Mouse (Mus musculus) left cerebral cortex, adult 2 months (tissue): ENCODE results near the gene Stpg2. TPM values are rescaled to one million over a fixed set of nuclear protein-coding genes. Genes with fewer than 3 reads are reported as not detected.
A peak's percentile ranks its signal among the peaks of the same experiment; 100 is the strongest.
"Not testable (repeated sequence)": the region's sequence is repeated elsewhere in the genome, so short reads cannot be mapped to it uniquely, and the experiment has no call there.

ENCODE experiments used
- DNase-seq, 2 experiments: peaks; one replicate each; pipeline ENCODE4 v3.0.0; 2021 to 2022; ENCODE audit warnings: low spot score in 2 of 2, mixed read lengths in 1 of 2; ENCODE audit errors: extremely low spot score in 1 of 2
- H3K27ac ChIP-seq: fragments of 200-600 bp; 2 replicates; pipeline ENCODE4 v1.8.1; 2022
- H3K4me3 ChIP-seq: fragments of 200-600 bp; 2 replicates; pipeline ENCODE4 v1.8.1; 2022
- CTCF ChIP-seq: fragments of 200-600 bp; IDR thresholded peaks from 2 replicates; pipeline ENCODE4 v1.8.1; 2022; ENCODE audit warnings: antibody characterized with exemption, mild to moderate bottlenecking, moderate library complexity
- intact Hi-C: fragments of 180-260 bp; cut with DNase I; formaldehyde crosslinking; loops from one replicate; pipeline ENCODE4 v1.15.1; 2025
- total RNA-seq, 2 experiments: library from RNA; stranded (reverse); gene quantifications; 2 replicates each; pipeline ENCODE4 v1.2.3; 2021

The Stpg2 gene
- total RNA-seq, 2 experiments from 2014 or later = 0.16 to 0.20 TPM

DNA sequence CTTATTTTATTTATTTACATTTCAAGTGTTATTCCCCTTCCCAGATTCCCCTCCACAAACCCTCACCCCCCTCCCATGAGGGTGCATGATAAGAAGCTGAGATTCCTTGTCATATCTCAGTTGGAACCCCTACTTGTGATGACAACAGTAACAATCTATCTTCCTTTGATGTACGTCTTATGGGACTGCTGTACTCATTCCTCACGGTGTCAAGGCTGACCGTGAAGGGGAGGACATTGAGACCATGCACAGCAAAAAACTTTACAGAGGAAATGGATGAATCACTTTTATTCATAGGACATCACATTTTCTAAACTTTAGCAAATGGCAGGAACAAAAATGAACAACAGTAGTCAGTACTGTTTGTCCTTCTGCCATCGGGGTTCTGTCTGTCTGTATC, 21.3 kb downstream of the Stpg2 start:
- intact Hi-C loops = no loop called here
- Histone ChIP-seq H3K4me3 (no peak overlapping the region), H3K27ac (no peak overlapping the region)
- DNase-seq = no peak
- no peak for TF ChIP-seq CTCF

DNA sequence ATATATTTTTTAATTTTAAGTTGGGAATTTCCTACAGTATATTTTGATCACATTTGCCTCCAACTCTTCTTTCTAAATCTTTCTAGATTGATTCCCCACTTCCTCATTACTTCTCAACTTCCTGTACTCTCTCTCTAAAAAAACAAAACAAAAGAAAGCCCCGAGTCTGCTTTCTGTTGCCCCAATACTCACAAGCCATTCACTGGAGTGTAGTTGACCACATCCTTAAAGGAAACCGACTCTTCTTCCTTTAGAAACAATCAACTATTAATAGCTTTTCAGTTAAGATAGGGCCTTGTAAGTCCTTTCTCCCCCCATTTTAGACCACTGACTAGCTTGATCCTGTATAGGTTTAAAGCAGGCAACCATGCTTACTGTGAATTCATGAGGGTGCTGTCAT, 39.7 kb downstream of the Stpg2 start:
- intact Hi-C loops = no loop called here
- TF ChIP-seq CTCF = no peak
- no peak for DNase-seq
- no peak overlapping the region for H3K27ac ChIP-seq
- H3K4me3 ChIP-seq = no peak overlapping the region

DNA sequence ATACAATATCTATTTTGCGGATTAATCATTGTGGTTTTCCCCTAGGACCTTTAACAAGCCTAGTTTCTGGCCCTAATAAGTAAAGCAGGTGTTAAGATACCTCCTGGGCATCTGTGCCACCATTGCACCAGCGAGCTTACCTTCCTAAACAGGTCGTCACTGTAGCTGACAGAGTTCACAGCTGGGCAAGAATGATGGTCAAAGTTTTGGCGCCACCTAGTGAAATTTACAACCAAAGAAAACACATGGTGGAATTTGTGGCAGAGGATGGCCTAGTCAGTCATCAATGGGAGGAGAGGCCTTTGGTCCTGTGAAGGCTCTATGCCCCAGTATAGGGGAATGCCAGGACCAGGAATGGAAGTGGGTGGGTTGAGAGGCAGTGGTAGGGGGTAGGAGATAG, 41.0 kb downstream of the Stpg2 start:
- H3K27ac ChIP-seq = no peak overlapping the region
- peak; percentile 21 for TF ChIP-seq CTCF
- H3K4me3 ChIP-seq = no peak overlapping the region
- DNase-seq = no peak
- intact Hi-C loops = no loop called here

DNA sequence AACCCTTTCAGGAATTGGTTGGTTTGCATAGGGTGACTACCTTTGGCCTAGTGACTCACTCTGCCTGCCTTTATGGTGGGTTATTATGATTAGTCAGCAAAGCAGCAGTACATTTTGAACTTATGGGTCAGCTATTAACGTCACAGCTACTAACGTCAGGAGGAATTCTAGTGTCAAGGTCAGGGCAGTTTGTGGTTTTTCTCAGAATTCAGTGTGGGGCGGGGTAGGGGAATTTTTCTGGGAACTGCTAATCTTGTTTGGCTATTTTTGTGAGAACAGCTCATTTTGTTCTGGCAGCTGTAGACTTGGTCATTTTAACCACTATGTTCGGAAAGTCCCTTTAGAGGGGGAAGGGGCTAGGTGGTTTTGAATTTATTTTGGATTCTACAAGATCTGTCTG, 56.9 kb downstream of the Stpg2 start:
- DNase-seq, H3K27ac ChIP-seq, intact Hi-C loops, H3K4me3 ChIP-seq: not testable (repeated sequence)

DNA sequence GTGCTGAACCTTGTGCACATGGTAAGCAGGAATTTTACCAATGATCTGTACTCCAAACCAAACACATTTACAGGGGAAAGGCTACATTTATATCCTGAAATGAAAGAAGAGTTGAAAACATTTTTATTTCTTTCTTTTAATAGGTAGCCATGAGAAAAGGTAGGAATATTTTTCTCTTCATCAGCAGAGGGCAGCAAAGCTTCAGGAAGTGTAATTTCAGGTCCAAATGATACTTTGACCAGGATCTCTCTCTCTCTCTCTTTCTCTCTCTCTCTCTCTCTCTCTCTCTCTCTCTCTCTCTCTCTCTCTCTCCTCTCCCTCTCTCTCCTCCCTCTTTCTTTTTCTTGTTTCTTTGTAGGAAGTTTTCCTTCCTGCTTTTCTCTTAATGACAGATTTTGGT, 92.4 kb downstream of the Stpg2 start:
- Histone ChIP-seq H3K4me3 (no peak overlapping the region), H3K27ac (no peak overlapping the region)
- TF ChIP-seq CTCF = peak; percentile 62
- intact Hi-C loops = loop anchor here (5.0 kb wide), 1 partner anchor 209 kb away; no protein-coding TSS in a partner anchor
- DNase-seq = no peak

DNA sequence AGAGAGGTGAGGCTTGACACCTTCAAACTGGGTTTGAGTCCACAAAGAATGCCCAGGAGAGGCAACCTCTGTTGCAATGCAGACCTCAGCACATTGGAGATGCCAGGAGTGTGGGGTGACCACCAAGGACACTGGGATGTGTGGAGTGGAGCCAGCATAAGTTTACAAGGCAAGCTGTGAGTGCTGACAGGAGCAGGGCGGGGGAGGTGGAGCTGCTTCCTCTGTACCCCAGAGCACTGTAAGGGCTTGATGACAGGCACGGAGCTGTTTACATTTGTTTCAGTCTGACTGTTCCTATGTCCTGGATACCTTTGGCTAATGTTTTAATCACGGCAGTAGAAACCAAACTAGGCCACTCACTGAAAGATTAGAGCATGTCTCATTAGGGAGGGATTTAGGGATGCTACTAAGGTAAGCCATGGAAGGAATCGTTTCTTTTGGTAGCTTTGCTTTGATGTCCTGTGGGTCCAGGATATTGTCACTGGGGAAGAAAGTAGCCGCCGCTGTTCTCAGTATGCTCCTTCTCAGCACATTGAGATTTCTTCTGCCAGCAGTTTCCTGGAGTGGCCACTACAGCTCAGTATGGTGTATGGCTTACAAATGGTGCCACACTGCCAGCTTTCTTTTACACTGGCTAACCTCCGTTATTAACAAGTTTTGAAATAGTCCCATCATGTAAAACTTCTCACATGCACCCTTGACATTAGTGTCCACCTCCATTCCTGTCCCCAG, 102.8 kb downstream of the Stpg2 start:
- H3K27ac ChIP-seq = no peak overlapping the region
- no peak for DNase-seq
- intact Hi-C loops = no loop called here
- no peak overlapping the region for H3K4me3 ChIP-seq
- TF ChIP-seq CTCF = no peak

DNA sequence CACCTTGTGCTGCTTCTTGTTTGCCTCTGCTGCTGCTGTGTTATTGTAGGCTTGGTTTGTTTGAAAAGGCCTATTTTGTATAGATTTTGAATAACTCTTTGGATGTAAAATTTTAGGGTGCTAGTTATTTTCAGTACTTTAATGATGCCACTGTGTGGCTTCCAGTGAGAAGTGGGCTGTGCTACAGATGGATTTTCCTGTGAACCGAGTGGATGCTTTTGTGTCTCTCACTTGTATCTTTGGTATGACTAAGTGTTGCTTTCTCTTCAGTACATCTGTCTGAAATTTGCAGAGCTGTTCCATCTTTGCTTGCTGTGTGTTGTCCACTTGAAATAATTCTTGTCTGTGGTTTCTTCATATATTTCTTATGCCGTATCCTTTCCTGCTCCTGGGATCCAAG, 106.2 kb downstream of the Stpg2 start:
- H3K27ac ChIP-seq = no peak overlapping the region
- intact Hi-C loops = loop anchor here (5.0 kb wide), 1 partner anchor 866 kb away; no protein-coding TSS in a partner anchor
- no peak overlapping the region for H3K4me3 ChIP-seq
- no peak for TF ChIP-seq CTCF
- DNase-seq = peak; percentile 17 to 24

DNA sequence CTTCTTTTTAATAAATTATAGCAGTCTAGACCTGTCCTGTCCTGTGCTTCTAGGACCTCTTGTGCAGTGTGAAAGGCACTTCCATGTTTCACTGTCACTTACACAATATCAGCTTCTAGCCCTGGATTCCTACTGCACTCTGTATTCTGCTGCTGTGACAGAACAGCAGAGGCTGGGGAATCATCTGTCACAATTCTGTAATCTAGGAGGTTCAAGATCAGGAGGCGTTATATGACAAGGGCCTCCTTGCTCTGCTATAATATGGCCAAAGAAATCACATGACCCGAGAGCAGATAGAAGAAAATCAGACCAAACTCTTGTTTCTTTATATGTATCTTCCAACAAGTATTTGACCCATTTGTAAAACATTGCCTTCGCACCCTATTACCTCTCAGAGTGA, 175.0 kb downstream of the Stpg2 start:
- intact Hi-C loops = no loop called here
- Histone ChIP-seq H3K4me3 (no peak overlapping the region), H3K27ac (no peak overlapping the region)
- no peak for DNase-seq
- TF ChIP-seq CTCF = no peak

DNA sequence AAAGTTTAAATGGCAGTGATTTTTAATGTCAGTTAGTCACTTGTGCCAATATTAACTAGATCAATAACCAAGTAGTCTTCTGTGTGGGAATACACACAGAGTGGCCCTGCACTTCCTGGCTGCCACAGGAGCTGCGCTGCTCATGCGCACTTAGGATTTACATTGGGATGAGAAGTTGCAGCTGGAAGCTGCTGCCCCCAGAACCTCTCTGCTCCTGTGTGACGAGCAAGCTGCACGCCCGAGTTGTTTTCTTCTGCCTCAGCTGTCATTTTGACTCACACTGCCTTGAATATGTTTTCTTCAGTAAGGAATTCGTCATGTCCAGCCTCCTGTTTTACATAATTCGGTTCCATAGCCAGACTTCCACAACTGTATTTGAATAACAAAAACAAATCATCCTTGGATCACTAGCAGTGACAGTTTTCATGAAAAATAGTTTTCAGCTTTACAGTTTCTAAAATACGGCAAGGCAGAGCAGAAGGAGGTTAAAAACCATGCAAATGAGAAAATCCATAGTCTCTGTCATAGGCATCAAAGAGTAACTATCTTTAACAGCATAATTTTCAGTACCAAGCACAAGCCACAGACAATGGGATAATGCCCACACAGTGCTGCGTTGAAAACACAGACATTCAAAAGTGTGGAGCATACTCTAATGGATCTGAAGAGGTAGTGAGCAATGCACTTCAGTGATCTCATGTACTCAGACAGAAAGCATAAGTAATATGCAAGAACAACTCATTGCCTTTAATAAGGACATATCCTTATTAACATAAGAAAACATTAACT, 191.8 kb downstream of the Stpg2 start:
- TF ChIP-seq CTCF = no peak
- no peak overlapping the region for H3K4me3 ChIP-seq

DNA sequence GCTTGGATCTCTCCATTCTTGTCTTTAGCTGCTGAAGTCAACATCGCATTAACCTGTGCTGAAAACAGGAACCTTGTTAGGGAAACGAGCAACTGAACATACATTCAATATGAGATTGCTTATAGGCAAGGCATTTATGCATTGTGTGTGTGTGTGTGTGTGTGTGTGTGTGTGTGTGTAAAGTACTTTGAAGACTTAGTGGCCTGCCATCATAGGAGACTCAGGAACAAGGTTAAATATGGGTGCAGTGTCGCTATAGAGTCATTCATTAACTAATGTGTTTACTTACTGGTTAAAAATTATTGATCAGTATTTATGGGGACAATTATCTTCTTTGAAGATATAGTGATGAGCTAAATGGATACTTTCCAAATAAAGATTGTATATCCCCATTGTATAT, 199.2 kb downstream of the Stpg2 start:
- no peak for TF ChIP-seq CTCF
- DNase-seq = no peak
- intact Hi-C loops = no loop called here
- no peak overlapping the region for H3K4me3 ChIP-seq
- no peak overlapping the region for H3K27ac ChIP-seq

More for the DNA sequence above, 191.8 kb downstream of the Stpg2 start:
- intact Hi-C loops = no loop called here
- H3K27ac ChIP-seq = 0 out of 2 replicates have a peak overlapping the region, but pooled peaks have one; percentile 30
- DNase-seq = peak; percentile 11 to 30

DNA sequence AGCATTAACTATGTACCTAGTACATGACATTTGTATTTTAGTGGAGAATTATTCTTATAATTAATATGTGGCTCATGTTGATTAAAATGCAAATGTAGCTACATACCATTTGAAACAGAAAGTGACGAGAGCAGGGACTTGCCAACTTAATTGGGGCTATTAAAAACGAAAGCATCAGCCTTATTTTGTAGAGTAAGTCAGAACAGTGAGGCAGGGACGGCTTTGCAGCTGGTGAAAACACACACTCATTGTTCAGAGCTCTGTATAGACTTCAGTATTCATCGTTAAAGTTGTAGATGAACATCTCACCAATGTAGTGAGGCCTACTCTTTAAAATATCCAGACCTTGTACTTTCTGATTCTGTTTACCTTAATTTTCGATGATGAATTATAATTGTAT, 213.6 kb downstream of the Stpg2 start:
- no peak overlapping the region for H3K27ac ChIP-seq
- no peak overlapping the region for H3K4me3 ChIP-seq
- DNase-seq = no peak
- TF ChIP-seq CTCF = no peak
- intact Hi-C loops = no loop called here

DNA sequence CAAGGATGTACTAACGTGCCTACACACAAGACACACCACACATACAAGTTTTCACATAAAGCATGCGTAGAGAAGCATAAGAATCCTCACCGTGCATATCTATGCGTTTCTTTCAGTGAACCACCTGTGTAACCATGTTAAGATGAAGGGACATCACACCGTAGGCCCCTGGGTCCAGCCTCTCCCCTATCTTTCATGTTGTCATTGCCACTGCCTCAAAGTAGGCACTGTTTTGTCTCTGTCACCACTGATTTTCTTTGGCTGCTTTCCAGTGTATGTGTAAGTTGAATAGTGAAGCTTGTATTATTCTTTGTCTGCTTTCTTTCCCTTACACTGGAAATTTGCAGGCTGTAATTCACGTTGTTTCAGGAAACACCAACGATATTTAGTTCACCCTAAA, 236.7 kb downstream of the Stpg2 start:
- Histone ChIP-seq H3K4me3 (no peak overlapping the region), H3K27ac (no peak overlapping the region)
- intact Hi-C loops = no loop called here
- TF ChIP-seq CTCF = no peak
- DNase-seq = no peak

DNA sequence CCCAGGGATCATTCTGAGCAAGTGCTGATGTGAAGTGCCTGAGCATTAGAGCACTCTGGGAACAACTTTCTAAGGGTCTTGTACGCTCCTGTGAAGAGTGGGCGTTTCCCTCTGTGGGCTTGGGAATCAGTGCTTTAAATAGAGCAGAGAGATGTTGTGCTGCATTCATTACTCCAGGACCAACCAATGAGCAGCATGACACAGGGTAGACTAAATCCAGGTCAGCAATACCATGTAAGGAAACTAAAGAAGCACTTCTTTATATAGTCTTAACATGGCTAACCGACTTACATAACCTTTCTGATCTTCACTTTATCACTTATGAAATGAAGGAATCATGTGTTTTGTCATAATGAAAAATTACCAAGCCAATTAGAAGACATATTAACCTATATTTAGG, 290.4 kb downstream of the Stpg2 start:
- intact Hi-C loops = no loop called here
- no peak for TF ChIP-seq CTCF
- H3K27ac ChIP-seq = no peak overlapping the region
- no peak for DNase-seq
- H3K4me3 ChIP-seq = no peak overlapping the region
